Mouse (Mus musculus): ENCODE results near the gene Synm.

Gene Synm
- long read RNA-seq, experiment 1, partial matches to known transcripts = 4 of 5 reads
- long read RNA-seq, experiment 1, other reads (novel, unspliced or antisense) = 1 of 5 reads
- long read RNA-seq, experiment 2, partial matches to known transcripts = 1 of 5 reads
- long read RNA-seq, experiment 2, other reads (novel, unspliced or antisense) = 4 of 5 reads

DNA sequence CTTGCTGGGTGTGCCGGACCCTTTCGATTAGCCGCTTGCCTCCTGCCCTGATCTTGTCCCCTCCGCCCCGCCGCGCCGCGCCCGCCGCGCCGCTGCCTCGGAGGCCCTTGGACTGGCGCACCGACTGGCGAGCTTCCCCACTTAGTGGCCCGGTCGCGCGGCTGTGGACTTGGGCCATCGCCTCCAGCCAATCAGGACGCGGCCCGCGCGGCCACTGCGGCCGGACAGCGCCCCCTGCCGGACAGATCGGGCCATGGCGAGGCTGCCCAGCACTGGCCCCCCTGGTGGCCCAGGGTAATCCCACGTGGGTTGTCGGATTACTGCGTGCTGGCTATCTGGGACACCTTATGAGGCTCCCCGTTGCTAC lies at the start of gene Synm:
TSS of gene Synm (minus strand) at position 114 of the 367 bp plus-strand sequence.
- intact Hi-C loops (cut with DNase I) = loop anchor here (1.0 to 5.0 kb wide), 2 partner anchors 42 to 86 kb away; no protein-coding TSS in a partner anchor

GRCm38 (mm10) chr7:67803857-67804215 lies 44.3 kb upstream of the Synm start:
- intact Hi-C loops (cut with DNase I) = loop anchor here (5.0 kb wide), 4 partner anchors 143 to 498 kb away; no protein-coding TSS in a partner anchor

GRCm38 (mm10) chr7:67803015-67803856 lies 43.7 kb upstream of the Synm start:
- intact Hi-C loops (cut with DNase I) = loop anchor here (5.0 kb wide), 4 partner anchors 144 to 499 kb away; no protein-coding TSS in a partner anchor

- intact Hi-C loops (cut with DNase I) = loop anchor here (5.0 kb wide), 4 partner anchors 146 to 501 kb away; no protein-coding TSS in a partner anchor
Observed at GRCm38 (mm10) chr7:67801022-67801421, 41.5 kb upstream of the Synm start.

- intact Hi-C loops (cut with DNase I) = loop anchor here (5.0 kb wide), 4 partner anchors 147 to 502 kb away; no protein-coding TSS in a partner anchor
Observed at GRCm38 (mm10) chr7:67800547-67800946, 41.0 kb upstream of the Synm start.

DNA sequence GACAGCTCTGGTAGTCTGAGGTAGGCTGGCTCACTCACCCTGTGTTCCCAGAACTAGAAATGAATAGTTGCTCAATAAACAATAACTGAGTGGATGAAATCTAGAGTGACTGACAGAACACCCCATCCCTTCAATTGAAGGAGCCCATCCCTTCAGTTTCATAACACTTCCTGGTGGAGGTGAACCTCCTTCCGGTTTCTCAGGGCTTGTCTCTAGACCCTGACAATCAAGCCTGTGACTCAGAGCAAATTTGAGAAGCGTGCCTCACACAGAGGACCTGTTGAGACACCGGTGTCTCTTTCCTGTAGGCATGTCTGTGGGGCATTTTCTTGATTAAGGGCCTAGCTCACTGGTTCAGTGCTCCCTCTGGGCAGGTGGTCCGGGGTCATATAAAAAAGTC lies 38.9 kb upstream of the Synm start:
- intact Hi-C loops (cut with DNase I) = no loop called here

GRCm38 (mm10) chr7:67797065-67797464 lies 37.5 kb upstream of the Synm start:
- intact Hi-C loops (cut with DNase I) = no loop called here

DNA sequence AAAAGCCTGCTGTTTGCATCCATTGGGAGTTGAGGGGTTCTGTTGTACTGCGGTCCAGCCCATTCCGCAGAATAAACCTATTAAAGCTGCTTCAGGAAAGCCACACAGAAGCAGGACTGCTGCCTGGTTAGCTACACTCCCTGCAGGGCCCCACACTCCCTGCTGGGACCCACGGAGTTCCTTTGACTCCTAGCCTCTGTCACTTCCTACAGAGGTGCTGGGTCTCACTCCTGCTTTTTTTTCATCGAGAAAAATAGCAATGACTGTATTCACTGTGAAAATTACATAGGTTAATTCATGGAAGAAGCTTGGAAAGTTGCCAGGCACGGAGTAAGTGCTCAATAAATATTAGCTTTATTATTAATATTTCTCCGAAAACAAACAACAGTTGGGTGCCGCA lies 33.9 kb upstream of the Synm start:
- intact Hi-C loops (cut with DNase I) = no loop called here

DNA sequence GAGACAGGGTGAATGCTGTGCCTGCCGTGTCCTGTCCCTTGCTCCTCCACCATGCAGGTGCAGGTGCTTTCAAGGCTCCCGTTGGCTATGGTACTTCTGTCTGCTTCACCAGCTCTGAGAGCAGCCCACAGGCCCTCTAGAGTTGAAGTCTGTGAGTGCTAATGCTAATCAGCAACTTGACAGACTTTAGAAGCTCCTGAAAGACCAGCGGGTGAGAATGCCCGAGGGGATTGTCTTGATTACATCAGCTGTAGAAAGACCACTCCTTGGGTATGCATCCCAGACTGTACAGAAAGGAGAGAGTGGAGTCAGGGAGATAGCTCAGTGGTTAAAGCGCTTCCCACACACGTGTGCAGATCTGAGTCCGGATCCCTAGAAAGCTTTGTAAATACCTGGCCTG lies 31.7 kb upstream of the Synm start:
- intact Hi-C loops (cut with DNase I) = no loop called here

- intact Hi-C loops (cut with DNase I) = loop anchor here (5.0 kb wide), 1 partner anchor 569 kb away; no protein-coding TSS in a partner anchor
Observed at GRCm38 (mm10) chr7:67788713-67789112, 29.2 kb upstream of the Synm start.

- intact Hi-C loops (cut with DNase I) = loop anchor here (5.0 kb wide), 1 partner anchor 569 kb away; no protein-coding TSS in a partner anchor
Observed at GRCm38 (mm10) chr7:67787861-67788260, 28.3 kb upstream of the Synm start.

- intact Hi-C loops (cut with DNase I) = no loop called here
Observed at GRCm38 (mm10) chr7:67776636-67777305, 17.2 kb upstream of the Synm start.

- intact Hi-C loops (cut with DNase I) = no loop called here
Observed at GRCm38 (mm10) chr7:67775623-67776022, 16.1 kb upstream of the Synm start.

GRCm38 (mm10) chr7:67772231-67772630 lies 12.7 kb upstream of the Synm start:
- intact Hi-C loops (cut with DNase I) = no loop called here

DNA sequence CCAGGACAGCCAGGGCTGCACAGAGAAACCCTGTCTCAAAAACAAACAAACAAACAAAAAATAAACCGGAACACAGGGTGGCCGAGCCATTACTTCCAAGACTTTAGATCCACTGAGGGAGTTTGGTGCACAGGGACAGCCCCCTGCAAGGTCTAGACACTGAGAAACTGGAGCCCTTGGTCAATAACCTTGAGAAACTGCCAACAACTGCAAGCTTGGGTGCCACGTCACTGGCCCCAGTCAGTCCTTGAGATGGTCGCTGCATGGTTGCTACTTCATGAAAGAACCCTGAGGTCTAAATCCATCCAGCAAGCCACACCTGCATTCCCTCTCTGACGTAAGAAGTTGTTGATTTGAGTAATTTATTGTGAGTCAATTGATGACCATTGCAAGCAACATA lies 9.9 kb upstream of the Synm start:
- intact Hi-C loops (cut with DNase I) = no loop called here

- intact Hi-C loops (cut with DNase I) = no loop called here
Observed at GRCm38 (mm10) chr7:67768125-67768524, 8.6 kb upstream of the Synm start.

DNA sequence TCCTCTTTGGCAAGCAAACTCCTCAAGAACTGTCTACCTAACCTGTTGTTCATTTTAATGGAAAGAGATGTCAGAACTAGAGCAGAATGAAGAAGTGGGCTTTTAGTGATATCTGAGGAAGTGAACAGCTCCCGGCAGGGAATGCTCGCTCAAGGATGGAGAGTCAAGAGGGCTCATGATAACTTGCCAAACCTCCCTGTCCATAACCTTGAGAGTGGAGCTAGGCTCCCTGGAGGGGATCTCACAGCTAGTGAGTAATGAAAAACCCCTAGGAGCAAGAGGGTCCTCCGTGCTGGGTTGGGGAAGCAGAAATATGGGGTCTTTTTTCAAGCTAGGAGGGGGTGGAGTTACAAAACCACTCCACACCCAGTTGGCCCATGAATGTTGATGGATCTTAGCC lies 4.1 kb upstream of the Synm start:
- intact Hi-C loops (cut with DNase I) = no loop called here

DNA sequence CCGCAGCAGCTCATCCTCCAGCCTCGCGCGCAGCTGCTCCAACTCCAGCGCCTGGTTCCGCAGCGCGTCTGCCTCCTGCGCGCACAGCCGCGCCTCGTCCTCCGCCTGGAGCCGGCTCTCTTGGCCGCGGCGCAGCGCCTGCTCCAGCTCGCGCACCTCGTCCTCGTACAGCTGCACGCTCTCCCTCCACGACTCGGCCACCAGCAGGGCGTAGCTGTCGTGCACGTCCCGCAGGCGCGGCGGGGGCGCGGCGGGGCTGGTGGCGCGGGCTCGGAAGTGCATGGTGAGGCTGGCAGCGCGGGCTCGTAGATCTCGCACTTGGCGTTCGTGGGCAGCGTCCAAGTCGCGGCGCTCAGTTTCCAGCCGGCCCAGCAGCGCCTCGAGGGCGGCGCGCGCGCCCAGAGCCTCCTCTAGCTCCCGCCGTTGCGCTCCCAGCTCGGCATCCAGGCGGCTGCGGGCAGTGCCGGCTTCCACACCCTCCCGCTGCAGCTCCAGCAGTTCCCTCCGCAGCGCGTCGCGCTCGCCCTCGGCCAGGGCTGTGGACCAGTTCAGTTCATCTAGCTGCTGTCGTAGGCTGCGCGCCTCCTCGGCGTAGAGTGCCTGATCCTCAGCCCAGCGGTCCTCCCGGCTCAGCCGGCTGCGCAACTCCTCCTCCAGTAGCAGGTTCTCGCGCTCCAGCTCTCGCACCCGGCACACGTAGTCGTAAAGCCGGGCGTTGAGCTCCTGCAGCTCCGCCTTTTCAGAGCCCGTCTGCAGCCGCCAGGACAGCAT lies 499 bp downstream of the Synm start:
- intact Hi-C loops (cut with DNase I) = loop anchor here (1.0 to 5.0 kb wide), 2 partner anchors 42 to 86 kb away; no protein-coding TSS in a partner anchor

DNA sequence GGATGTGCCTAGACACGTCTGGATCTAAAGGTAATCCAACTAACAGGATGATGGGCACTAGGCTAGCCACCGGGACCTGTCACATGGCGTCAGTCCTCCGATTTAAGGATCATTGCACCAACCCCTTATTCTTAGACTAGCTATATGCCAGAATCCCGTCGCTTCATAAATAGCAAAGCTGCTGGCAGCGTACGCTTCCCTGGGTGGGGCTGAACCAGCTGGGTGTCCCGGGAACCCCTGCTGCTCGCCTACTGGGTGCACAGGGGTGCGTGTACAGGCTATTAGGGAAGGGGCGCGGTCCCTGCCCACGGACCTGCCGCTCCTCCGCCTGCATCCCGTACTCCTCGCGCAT lies 1.1 kb downstream of the Synm start:
- intact Hi-C loops (cut with DNase I) = loop anchor here (5.0 kb wide), 1 partner anchor 41 kb away; no protein-coding TSS in a partner anchor

GRCm38 (mm10) chr7:67756636-67757035 lies 2.9 kb downstream of the Synm start:
- intact Hi-C loops (cut with DNase I) = loop anchor here (5.0 kb wide), 1 partner anchor 39 kb away; no protein-coding TSS in a partner anchor

DNA sequence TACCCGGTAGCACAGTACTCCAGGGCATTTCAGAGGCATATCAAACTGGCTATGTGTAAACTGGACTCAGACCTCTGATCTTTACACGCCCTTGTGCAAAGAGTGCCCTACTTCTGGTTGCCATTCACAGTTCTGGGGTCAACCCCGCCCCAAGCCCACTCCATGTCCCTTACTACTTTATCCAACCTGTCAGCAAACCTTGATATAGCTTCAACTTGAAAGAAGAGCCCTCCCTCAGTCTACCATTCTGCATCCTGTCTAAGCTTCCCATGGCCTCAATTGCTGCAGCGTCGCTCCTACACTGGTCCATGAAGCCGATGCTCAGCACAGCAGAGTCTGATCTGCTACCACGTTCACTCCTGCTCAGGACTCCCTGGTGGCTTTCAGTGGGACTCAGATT lies 4.2 kb downstream of the Synm start:
- intact Hi-C loops (cut with DNase I) = loop anchor here (5.0 kb wide), 1 partner anchor 38 kb away; no protein-coding TSS in a partner anchor
